Mouse (Mus musculus): Measurements from ENCODE around the gene BC028528.
"Not testable (repeated sequence)": the region's sequence is repeated elsewhere in the genome, so short reads cannot be mapped to it uniquely, and the experiment has no call there.

BC028528 gene

GRCm38 (mm10) chr3:95894317-95895160, 2.7 kb upstream of the BC028528 start:
- ChIA-PET CTCF (no interaction called here), POLR2A (interaction anchor here in 2 of 4 experiments (0.6 to 2.5 kb wide), 3 partner anchors 11 to 56 kb away, joined by 3 to 7 read pairs (median 5); partner anchors contain the start of gene Ciart (in 1 of the 2))

- POLR2A ChIA-PET = interaction anchor here in 2 of 4 experiments (0.6 to 2.5 kb wide), 7 partner anchors 11 to 57 kb away, joined by 3 to 7 read pairs (median 4); partner anchors contain the start of genes Car14 (in 1 of the 2), Ciart (in 1 of the 2) and Prpf3 (in 1 of the 2)
- CTCF ChIA-PET = not testable (repeated sequence)
Observed at GRCm38 (mm10) chr3:95893606-95894316, 2.0 kb upstream of the BC028528 start, which contains the start of gene Aph1a. TSS of gene Aph1a (plus strand) at chr3:95893969.

GRCm38 (mm10) chr3:95893126-95893525, 1.3 kb upstream of the BC028528 start:
- ChIA-PET CTCF (no interaction called here), POLR2A (interaction anchor here in 3 of 4 experiments (1.1 to 2.7 kb wide), 12 partner anchors 11 to 58 kb away, joined by 3 to 20 read pairs (median 6); partner anchors contain the start of genes Ciart (in 3 of the 3), Car14 (in 2 of the 3), Mrps21 (in 1 of the 3) and Prpf3 (in 1 of the 3))

- POLR2A ChIA-PET = interaction anchor here in 3 of 4 experiments (0.5 to 3.4 kb wide), 25 partner anchors 8 to 377 kb away, joined by 3 to 20 read pairs (median 6); partner anchors contain the start of genes Ciart (in 3 of the 3), Prpf3 (in 3 of the 3), Car14 (in 2 of the 3) and Hist2h2ac (in 1 of the 3)
- CTCF ChIA-PET = interaction anchor here in 2 of 4 experiments (0.5 to 2.2 kb wide), 5 partner anchors 12 to 104 kb away, joined by 3 to 10 read pairs (median 4); partner anchors contain the start of genes Car14 (in 1 of the 2) and Prpf3 (in 1 of the 2)
Observed at GRCm38 (mm10) chr3:95892066-95893052, 554 bp upstream of the BC028528 start.

GRCm38 (mm10) chr3:95889664-95890063, 2.1 kb downstream of the BC028528 start:
- CTCF ChIA-PET = interaction anchor here in 1 of 4 experiments (0.5 to 2.2 kb wide), 4 partner anchors 17 to 611 kb away, joined by 3 to 10 read pairs (median 4); no protein-coding TSS in a partner anchor
- POLR2A ChIA-PET = interaction anchor here in 3 of 4 experiments (0.6 to 3.4 kb wide), 15 partner anchors 8 to 168 kb away, joined by 3 to 10 read pairs (median 4); partner anchors contain the start of genes Car14 (in 1 of the 3), Mrps21 (in 1 of the 3), Prpf3 (in 1 of the 3) and Vps45 (in 1 of the 3)

GRCm38 (mm10) chr3:95887596-95887995, 4.2 kb downstream of the BC028528 start:
- CTCF ChIA-PET = interaction anchor here in 2 of 4 experiments (0.6 to 1.5 kb wide), 4 partner anchors 17 to 204 kb away, joined by 3 to 5 read pairs (median 4); no protein-coding TSS in a partner anchor
- POLR2A ChIA-PET = interaction anchor here in 3 of 4 experiments (0.6 to 1.6 kb wide), 8 partner anchors 12 to 502 kb away, joined by 3 to 8 read pairs (median 4); partner anchors contain the start of genes Car14 (in 1 of the 3) and Mrps21 (in 1 of the 3)

- ChIA-PET CTCF (no interaction called here), POLR2A (no interaction called here)
Observed at GRCm38 (mm10) chr3:95884400-95884799, 7.4 kb downstream of the BC028528 start.

- ChIA-PET CTCF (interaction anchor here in 3 of 4 experiments (0.5 to 1.8 kb wide), 9 partner anchors 8 to 235 kb away, joined by 3 to 16 read pairs (median 3); partner anchors contain the start of gene Mrps21 (in 1 of the 3)), POLR2A (interaction anchor here in 3 of 4 experiments (0.6 to 3.3 kb wide), 51 partner anchors 9 to 830 kb away, joined by 3 to 42 read pairs (median 4); partner anchors contain the start of genes BC028528 (in 3 of the 3), Mrps21 (in 3 of the 3), Car14 (in 2 of the 3) and Prpf3 (in 2 of the 3))
Observed at GRCm38 (mm10) chr3:95882816-95883425, 8.9 kb downstream of the BC028528 start.

- ChIA-PET CTCF (interaction anchor here in 3 of 4 experiments (0.5 to 1.8 kb wide), 10 partner anchors 8 to 339 kb away, joined by 3 to 16 read pairs (median 3); partner anchors contain the start of gene Mrps21 (in 1 of the 3)), POLR2A (interaction anchor here (0.6 to 3.3 kb wide), 64 partner anchors 9 to 829 kb away, joined by 3 to 42 read pairs (median 4); partner anchors contain the start of genes BC028528 (in 3 of the 4), Mrps21 (in 3 of the 4), Car14 (in 2 of the 4) and Prpf3 (in 2 of the 4))
Observed at GRCm38 (mm10) chr3:95881979-95882815, 9.6 kb downstream of the BC028528 start, which contains the start of gene Ciart. TSS of gene Ciart (minus strand) at chr3:95882251.

GRCm38 (mm10) chr3:95879063-95879462, 12.7 kb downstream of the BC028528 start:
- ChIA-PET POLR2A (interaction anchor here in 1 of 4 experiments (1.0 kb wide), 1 partner anchor 14 kb away, joined by 3 read pairs; no protein-coding TSS in a partner anchor), CTCF (no interaction called here)

GRCm38 (mm10) chr3:95872048-95872447, 19.8 kb downstream of the BC028528 start:
- ChIA-PET CTCF (interaction anchor here in 3 of 4 experiments (0.6 to 1.6 kb wide), 5 partner anchors 10 to 568 kb away, joined by 3 to 5 read pairs (median 4); partner anchors contain the start of gene Ciart (in 1 of the 3)), POLR2A (interaction anchor here in 3 of 4 experiments (0.6 to 3.6 kb wide), 28 partner anchors 8 to 390 kb away, joined by 3 to 42 read pairs (median 4); partner anchors contain the start of genes Prpf3 (in 3 of the 3), Ciart (in 2 of the 3), BC028528 (in 1 of the 3) and Bola1 (in 1 of the 3))

- POLR2A ChIA-PET = interaction anchor here (0.5 to 3.6 kb wide), 53 partner anchors 8 to 586 kb away, joined by 3 to 42 read pairs (median 4); partner anchors contain the start of genes Prpf3 (in 4 of the 4), Ciart (in 3 of the 4), Car14 (in 2 of the 4) and Ensa (in 2 of the 4)
- CTCF ChIA-PET = interaction anchor here (0.5 to 1.6 kb wide), 9 partner anchors 9 to 1027 kb away, joined by 3 to 5 read pairs (median 4); partner anchors contain the start of gene Ciart (in 1 of the 4)
Observed at GRCm38 (mm10) chr3:95871392-95871867, 20.4 kb downstream of the BC028528 start, which contains the start of gene Mrps21. TSS of gene Mrps21 (minus strand) at chr3:95871519.

GRCm38 (mm10) chr3:95870976-95871375, 20.8 kb downstream of the BC028528 start:
- POLR2A ChIA-PET = interaction anchor here (0.5 to 3.6 kb wide), 51 partner anchors 8 to 585 kb away, joined by 3 to 42 read pairs (median 4); partner anchors contain the start of genes Prpf3 (in 4 of the 4), Ciart (in 3 of the 4), Car14 (in 2 of the 4) and Ensa (in 2 of the 4)

GRCm38 (mm10) chr3:95867408-95867807, 24.4 kb downstream of the BC028528 start:
- POLR2A ChIA-PET = interaction anchor here in 2 of 4 experiments (0.7 to 3.4 kb wide), 8 partner anchors 9 to 96 kb away, joined by 3 to 14 read pairs (median 4); partner anchors contain the start of genes Ciart (in 2 of the 2) and Prpf3 (in 1 of the 2)
- CTCF ChIA-PET = interaction anchor here in 1 of 4 experiments (0.5 kb wide), 1 partner anchor 44 kb away, joined by 4 read pairs; no protein-coding TSS in a partner anchor

More at GRCm38 (mm10) chr3:95870976-95871375, 20.8 kb downstream of the BC028528 start:
- CTCF ChIA-PET = interaction anchor here (0.5 to 1.6 kb wide), 6 partner anchors 9 to 781 kb away, joined by 3 to 5 read pairs (median 4); partner anchors contain the start of gene Ciart (in 1 of the 4)

Measured in embryonic stem cell, embryonic (primary cell).